Mouse (Mus musculus) hindbrain, embryonic 13.5 days (tissue): ENCODE measurements around the gene Csrp2. TPM values are rescaled to one million over a fixed set of nuclear protein-coding genes. Genes with fewer than 3 reads are reported as not detected.

ENCODE experiments used
- ATAC-seq: fragments of 200-750 bp; cut with Nextera tagmentation; 2 replicates; pipeline ENCODE4 v1.8.0; 2017; ENCODE audit warnings: moderate TSS enrichment; ENCODE audit not compliant: low FRiP score
- H3K27ac ChIP-seq: fragments of 300-500 bp; sonication (generic); 2 replicates; pipeline ENCODE4 v1.5.1; 2015; ENCODE audit warnings: inconsistent platforms, mild to moderate bottlenecking, moderate library complexity
- H3K27me3 ChIP-seq: fragments of 300-500 bp; sonication (generic); 2 replicates; pipeline ENCODE4 v1.6.1; 2015; ENCODE audit warnings: mild to moderate bottlenecking, inconsistent platforms
- H3K36me3 ChIP-seq: fragments of 300-500 bp; sonication (generic); 2 replicates; pipeline ENCODE4 v1.6.1; 2015; ENCODE audit warnings: mild to moderate bottlenecking, inconsistent platforms
- H3K4me1 ChIP-seq: fragments of 300-500 bp; sonication (generic); replicated peaks from 2 replicates; pipeline ENCODE4 v1.6.1; 2015; ENCODE audit warnings: inconsistent platforms
- H3K4me2 ChIP-seq: fragments of 300-500 bp; sonication (generic); 2 replicates; pipeline ENCODE4 v1.6.1; 2015; ENCODE audit warnings: inconsistent platforms, mild to moderate bottlenecking, moderate library complexity
- H3K4me3 ChIP-seq: fragments of 300-500 bp; sonication (generic); 2 replicates; pipeline ENCODE4 v1.5.1; 2015; ENCODE audit warnings: mild to moderate bottlenecking, inconsistent platforms
- H3K9ac ChIP-seq: fragments of 300-500 bp; sonication (generic); 2 replicates; pipeline ENCODE4 v1.6.1; 2015; ENCODE audit warnings: mild to moderate bottlenecking, inconsistent platforms
- H3K9me3 ChIP-seq: fragments of 300-500 bp; sonication (generic); 2 replicates; pipeline ENCODE4 v1.6.1; 2016; ENCODE audit warnings: inconsistent platforms
- WGBS: fragments of 180-500 bp; shearing (Covaris S2); methylation state at CpG from one replicate; pipeline ENCODE4 v1.1.7; 2015; 5-methylcytosine and 5-hydroxymethylcytosine counted together
- polyA plus RNA-seq: library from polyadenylated mRNA; unstranded; fragments of >200 nt; fragmentation: Nextera tagmentation; extraction: Ambion mirVana; gene quantifications from 2 replicates; pipeline ENCODE4 v1.2.1, GENCODE M21; 2015

Csrp2 gene
- polyA plus RNA-seq, 1 experiment from 2014 or later = 154 TPM

- Histone ChIP-seq H3K4me2 (no peak overlapping the region), H3K4me3 (no peak overlapping the region), H3K27ac (no peak overlapping the region), H3K36me3 (no peaks in the 10 kb centered on the region), H3K9me3 (no peaks in the 10 kb centered on the region), H3K4me1 (peaks cover 23% of the 10 kb centered on the region), H3K27me3 (no peaks in the 10 kb centered on the region; the same call in 1 of the 2 replicates), H3K9ac (no peak overlapping the region)
- WGBS = 82% methylated on average over 11 of the region's 11 CpGs
- no peak for ATAC-seq
Measured at GRCm38 (mm10) chr10:110916666-110917344, 2.8 kb upstream of the Csrp2 start.

- Histone ChIP-seq H3K9me3 (no peaks in the 10 kb centered on the region), H3K27ac (no peak overlapping the region), H3K4me3 (no peak overlapping the region), H3K4me1 (peaks cover 30% of the 10 kb centered on the region), H3K9ac (no peak overlapping the region), H3K27me3 (no peaks in the 10 kb centered on the region; the same call in 1 of the 2 replicates), H3K36me3 (no peaks in the 10 kb centered on the region), H3K4me2 (no peak overlapping the region)
- no peak for ATAC-seq
- WGBS = 95% methylated on average over 6 of the region's 6 CpGs
Measured at GRCm38 (mm10) chr10:110917521-110917920, 2.1 kb upstream of the Csrp2 start.

DNA sequence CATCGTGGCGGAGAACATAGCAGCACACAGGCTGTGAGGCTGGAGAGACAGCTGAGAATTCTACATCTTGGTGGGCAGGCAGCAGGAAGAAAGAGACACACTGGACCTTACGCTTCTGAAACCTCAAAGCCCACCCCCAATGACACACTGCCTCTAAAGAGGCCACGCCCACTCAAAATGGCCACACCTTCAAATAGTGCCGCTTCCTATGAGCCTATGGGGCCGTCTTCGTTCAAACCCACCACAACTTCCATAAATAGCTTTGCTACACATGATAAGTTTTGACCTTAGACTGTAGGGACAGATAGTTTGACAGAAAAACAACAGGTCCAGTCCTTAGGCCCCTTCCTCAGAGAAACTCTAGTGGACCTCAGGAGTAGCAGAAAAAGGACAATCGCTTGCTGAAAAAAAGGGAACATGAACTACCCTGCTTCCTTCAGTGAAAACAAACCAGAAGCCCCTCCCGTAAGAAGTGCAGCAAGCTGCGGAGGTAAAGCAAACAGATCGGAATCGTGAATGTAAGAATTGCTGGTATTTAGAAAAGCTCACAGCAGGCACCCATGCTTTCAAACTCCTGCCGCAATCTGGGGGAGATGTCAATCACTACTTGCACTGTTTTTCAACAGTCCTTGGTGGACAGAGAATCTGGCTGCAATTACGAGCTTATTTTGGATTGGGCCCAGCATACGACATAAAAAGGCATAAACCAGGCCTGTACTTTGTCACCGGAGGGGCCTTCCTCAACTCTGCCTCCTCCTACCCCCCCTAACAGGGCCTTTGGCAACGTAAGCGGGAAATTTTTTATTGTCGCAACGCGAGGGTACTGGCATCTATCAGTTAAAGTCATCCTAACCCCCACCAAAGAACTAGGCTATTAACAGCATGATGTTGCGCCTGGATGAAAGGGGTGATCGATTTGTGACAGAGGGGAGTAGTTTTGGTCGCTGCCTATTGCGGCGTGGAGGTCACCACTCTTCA, 886 bp upstream of the Csrp2 start:
- H3K4me1 ChIP-seq = peaks cover 35% of the 10 kb centered on the region
- peak overlapping the region; percentile 88 for H3K27ac ChIP-seq
- peak overlapping the region; percentile 66 for H3K4me3 ChIP-seq
- no peaks in the 10 kb centered on the region; the same call in 1 of the 2 replicates for H3K27me3 ChIP-seq
- no peaks in the 10 kb centered on the region for H3K36me3 ChIP-seq
- H3K9ac ChIP-seq = peak overlapping the region; percentile 89
- H3K9me3 ChIP-seq = no peaks in the 10 kb centered on the region
- no peak for ATAC-seq
- WGBS = 14% methylated on average over 26 of the region's 26 CpGs
- peak overlapping the region; percentile 87 for H3K4me2 ChIP-seq

GRCm38 (mm10) chr10:110920368-110920950, 870 bp downstream of the Csrp2 start:
- peak overlapping the region; percentile 89 for H3K9ac ChIP-seq
- no peaks in the 10 kb centered on the region for H3K36me3 ChIP-seq
- peak overlapping the region; percentile 88 for H3K27ac ChIP-seq
- no peaks in the 10 kb centered on the region for H3K9me3 ChIP-seq
- H3K4me3 ChIP-seq = peak overlapping the region; percentile 66
- peaks cover 40% of the 10 kb centered on the region for H3K4me1 ChIP-seq
- peak; percentile 72 for ATAC-seq
- under 1% methylated on average over 15 of the region's 15 CpGs for WGBS
- H3K4me2 ChIP-seq = peak overlapping the region; percentile 87
- H3K27me3 ChIP-seq = no peaks in the 10 kb centered on the region

GRCm38 (mm10) chr10:110921890-110922289, 2.3 kb downstream of the Csrp2 start:
- Histone ChIP-seq H3K4me2 (peak overlapping the region; percentile 87), H3K4me3 (peak overlapping the region; percentile 66), H3K9me3 (no peaks in the 10 kb centered on the region), H3K36me3 (no peaks in the 10 kb centered on the region), H3K27me3 (no peaks in the 10 kb centered on the region), H3K9ac (no peak overlapping the region; the same call in 1 of the 2 replicates), H3K27ac (no peak overlapping the region), H3K4me1 (peaks cover 52% of the 10 kb centered on the region)
- WGBS = 78% methylated on average over 3 of the region's 3 CpGs
- no peak for ATAC-seq

DNA sequence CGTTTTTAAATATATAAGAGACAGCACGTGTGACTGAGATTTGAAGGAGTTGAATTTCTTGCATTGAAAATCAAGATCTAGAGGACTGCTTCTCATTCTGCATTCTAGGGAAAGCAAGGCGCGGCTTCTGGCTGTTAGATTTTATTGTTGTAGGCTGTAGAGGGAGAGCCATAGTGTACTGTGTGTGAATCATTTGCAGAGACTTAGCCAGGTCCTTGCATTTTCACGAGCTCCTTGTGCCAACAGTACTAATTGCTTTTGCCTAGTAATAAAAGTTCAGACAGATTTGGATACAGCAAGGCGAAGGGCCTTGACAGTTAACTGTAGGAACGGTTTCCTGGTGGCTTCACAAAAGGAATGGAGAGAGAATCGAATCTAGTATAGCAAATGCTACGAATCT, 3.0 kb downstream of the Csrp2 start:
- Histone ChIP-seq H3K36me3 (no peaks in the 10 kb centered on the region), H3K4me3 (no peak overlapping the region), H3K27ac (no peak overlapping the region), H3K9ac (no peak overlapping the region; the same call in 1 of the 2 replicates), H3K4me1 (peaks cover 59% of the 10 kb centered on the region), H3K4me2 (peak overlapping the region; percentile 87), H3K9me3 (no peaks in the 10 kb centered on the region), H3K27me3 (no peaks in the 10 kb centered on the region)
- no peak for ATAC-seq
- 77% methylated on average over 9 of the region's 9 CpGs for whole genome bisulfite sequencing

DNA sequence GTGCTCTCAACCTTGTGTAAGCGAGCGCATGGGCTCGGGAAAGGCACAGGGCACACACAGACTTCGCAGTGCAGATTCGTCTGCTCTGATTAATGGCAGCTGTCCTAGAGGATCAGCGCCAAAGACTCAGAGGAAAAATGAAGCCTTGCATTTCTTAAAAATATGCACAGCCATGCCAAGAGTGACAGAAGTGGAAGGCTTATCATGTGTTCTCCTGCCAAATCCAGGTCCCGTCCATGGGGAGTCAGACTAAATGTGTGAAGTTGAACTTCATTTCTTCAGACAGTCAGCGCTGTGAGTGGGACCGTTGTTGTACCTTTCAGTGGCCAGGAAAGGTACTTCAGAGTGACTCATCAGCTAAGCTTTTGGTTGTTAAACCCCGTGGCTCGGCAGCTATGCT, 7.9 kb downstream of the Csrp2 start:
- no peaks in the 10 kb centered on the region for H3K36me3 ChIP-seq
- peaks cover 69% of the 10 kb centered on the region for H3K4me1 ChIP-seq
- 73% methylated on average over 11 of the region's 11 CpGs for WGBS
- no peak overlapping the region for H3K4me3 ChIP-seq
- no peak overlapping the region for H3K9ac ChIP-seq
- ATAC-seq = no peak
- no peaks in the 10 kb centered on the region for H3K27me3 ChIP-seq
- no peak overlapping the region for H3K4me2 ChIP-seq
- no peaks in the 10 kb centered on the region for H3K9me3 ChIP-seq
- H3K27ac ChIP-seq = no peak overlapping the region

GRCm38 (mm10) chr10:110929756-110930155, 10.2 kb downstream of the Csrp2 start:
- Histone ChIP-seq H3K4me1 (peaks cover 60% of the 10 kb centered on the region), H3K9me3 (no peaks in the 10 kb centered on the region), H3K9ac (no peak overlapping the region), H3K27ac (peak overlapping the region; percentile 44), H3K4me2 (no peak overlapping the region), H3K27me3 (no peaks in the 10 kb centered on the region), H3K4me3 (no peak overlapping the region), H3K36me3 (no peaks in the 10 kb centered on the region)
- 64% methylated on average over 4 of the region's 4 CpGs for WGBS
- 0 out of 2 replicates have a peak, but pooled peaks have one; percentile 13 for ATAC-seq

DNA sequence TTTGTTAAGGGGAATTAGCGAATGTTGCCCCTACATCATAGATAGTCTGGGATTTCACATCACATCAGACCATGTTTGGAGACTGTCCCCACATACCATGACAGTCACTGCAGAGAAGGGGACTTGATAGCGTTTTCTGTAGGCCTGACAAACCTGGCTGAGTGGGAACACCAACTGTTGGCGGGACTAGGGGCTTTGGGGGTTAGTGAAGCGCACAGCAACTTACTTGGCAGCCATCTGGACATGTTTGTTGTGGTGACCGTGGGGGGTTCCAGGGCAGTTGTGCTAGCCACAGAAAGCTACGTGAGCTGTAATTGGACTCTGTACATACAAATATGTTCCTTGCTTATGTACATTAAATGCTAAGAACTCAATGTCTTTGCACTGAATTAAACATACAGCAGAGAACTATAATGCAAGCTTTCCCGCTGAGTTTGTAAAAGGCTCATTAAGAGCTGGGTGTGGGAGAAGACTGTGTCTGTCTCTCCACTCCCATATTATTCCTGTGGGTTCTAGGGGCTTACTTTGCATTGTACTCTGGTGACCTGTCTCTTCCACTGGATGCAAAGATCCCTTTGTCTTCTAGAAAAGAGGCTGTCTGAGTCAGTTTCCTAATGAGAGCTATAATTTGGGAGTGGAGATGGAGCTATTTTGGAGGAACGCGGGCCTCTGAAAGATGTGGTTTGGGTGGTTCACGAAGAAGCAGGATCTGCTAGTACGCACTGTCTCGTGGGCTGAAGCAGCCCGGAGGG, 11.7 kb downstream of the Csrp2 start:
- H3K27me3 ChIP-seq = no peaks in the 10 kb centered on the region
- peak overlapping the region; percentile 87 for H3K27ac ChIP-seq
- no peaks in the 10 kb centered on the region for H3K36me3 ChIP-seq
- 32% methylated on average over 13 of the region's 13 CpGs for WGBS
- peaks cover 53% of the 10 kb centered on the region for H3K4me1 ChIP-seq
- peak overlapping the region; percentile 30; the same call in 1 of the 2 replicates for H3K9ac ChIP-seq
- peak overlapping the region; percentile 42 for H3K4me2 ChIP-seq
- no peak overlapping the region; the same call in 1 of the 2 replicates for H3K4me3 ChIP-seq
- H3K9me3 ChIP-seq = no peaks in the 10 kb centered on the region
- peak; percentile 61 for ATAC-seq

DNA sequence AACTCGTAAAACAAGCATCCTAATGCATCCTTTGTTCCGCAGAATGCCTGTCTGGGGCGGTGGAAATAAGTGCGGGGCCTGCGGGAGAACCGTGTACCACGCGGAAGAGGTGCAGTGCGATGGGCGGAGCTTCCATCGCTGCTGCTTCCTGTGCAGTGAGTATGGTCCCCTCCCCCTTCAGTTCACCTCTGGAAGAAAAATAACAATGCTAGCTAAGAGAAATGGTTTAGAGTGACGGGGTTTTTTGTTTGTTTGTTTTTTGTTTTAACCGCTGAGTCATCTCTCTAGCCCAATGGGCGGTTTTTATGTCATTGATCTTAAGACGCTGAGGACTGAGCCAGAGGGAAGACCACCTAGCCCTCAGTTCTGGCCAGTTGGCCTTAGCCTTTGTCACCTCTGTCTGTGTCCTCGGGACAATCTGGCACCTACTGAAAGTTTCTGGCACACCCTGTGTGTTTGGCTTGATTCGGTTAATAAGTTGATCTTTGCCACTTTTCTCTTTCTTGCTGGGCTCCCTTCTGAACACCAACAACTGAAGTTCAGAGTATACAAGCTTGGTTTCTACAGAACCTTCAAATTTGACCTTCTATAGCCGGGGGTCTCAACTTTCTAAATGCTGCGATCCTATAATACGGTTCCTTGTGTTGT, 12.4 kb downstream of the Csrp2 start:
- H3K4me3 ChIP-seq = no peak overlapping the region; the same call in 1 of the 2 replicates

DNA sequence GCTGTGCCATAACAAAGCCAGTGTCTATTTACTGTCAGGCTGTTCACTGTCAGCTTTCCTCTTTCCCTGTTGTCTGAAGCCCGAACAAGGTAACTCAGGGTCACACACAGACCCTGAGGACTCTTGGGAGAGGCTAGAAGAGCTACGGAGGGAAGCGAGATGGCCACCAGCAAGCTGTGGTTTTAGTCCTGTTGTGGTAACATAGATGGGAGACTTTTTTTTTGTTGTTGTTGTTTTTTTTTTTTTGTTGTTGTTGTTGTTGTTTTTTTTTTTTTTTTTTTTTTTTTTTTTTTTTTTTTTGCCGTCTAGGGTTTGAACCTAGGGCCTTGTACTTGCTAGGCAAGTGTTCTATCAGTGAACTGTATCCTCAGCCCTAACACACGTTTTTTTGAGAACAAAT, 14.0 kb downstream of the Csrp2 start:
- H3K9me3 ChIP-seq = no peaks in the 10 kb centered on the region
- H3K4me1 ChIP-seq = peaks cover 38% of the 10 kb centered on the region
- H3K9ac ChIP-seq = no peak overlapping the region
- H3K4me3 ChIP-seq = no peak overlapping the region
- no peaks in the 10 kb centered on the region for H3K27me3 ChIP-seq
- WGBS = 85% methylated on average over 5 of the region's 5 CpGs
- H3K4me2 ChIP-seq = no peak overlapping the region
- no peak overlapping the region for H3K27ac ChIP-seq
- ATAC-seq = no peak
- peaks cover 8% of the 10 kb centered on the region for H3K36me3 ChIP-seq

More for the DNA sequence above, 12.4 kb downstream of the Csrp2 start:
- Histone ChIP-seq H3K9ac (peak overlapping the region; percentile 30; the same call in 1 of the 2 replicates), H3K27me3 (no peaks in the 10 kb centered on the region), H3K27ac (peak overlapping the region; percentile 87), H3K4me2 (peak overlapping the region; percentile 42), H3K4me1 (peaks cover 46% of the 10 kb centered on the region), H3K36me3 (no peaks in the 10 kb centered on the region), H3K9me3 (no peaks in the 10 kb centered on the region)
- peak; percentile 86 for ATAC-seq
- 56% methylated on average over 20 of the region's 20 CpGs for WGBS
